19 mouse cellular contexts compared by ENCODE assay signal in genomic region chr1:105079437-105079836, GRCm38 (mm10).
DNase-seq lines count a peak whose midpoint lies in the region; ATAC-seq and TF ChIP-seq lines count a peak whose summit lies in the region.
"Had no signal": no experiment of that assay in that cellular context is flagged by ENCODE, and none has a peak within 500 bp of the region (broad histone marks: within the 10 kb centered on the region; RNA-seq: fewer than 3 reads in every experiment).

No protein-coding gene starts in this region.

- H3K4me3 ChIP-seq in intestine, embryonic 14.5 days (ENCODE audit: low read depth, low read length) = no peak overlapping the region
- no peak overlapping the region for H3K4me3 ChIP-seq in intestine, embryonic 15.5 days (replicated peaks)
- no peak overlapping the region for H3K4me3 ChIP-seq in intestine, postnatal 0 days (ENCODE audit: low read depth, low read length)
- H3K4me3 ChIP-seq in forebrain, embryonic 11.5 days (ENCODE audit: low read depth, low read length) = no peak overlapping the region
- H3K4me3 ChIP-seq: embryonic facial prominence, embryonic 10.5 days; embryonic facial prominence, embryonic 12.5 days; forebrain, embryonic 12.5 days had no signal

- H3K4me1 ChIP-seq in intestine, embryonic 14.5 days (replicated peaks; ENCODE audit: control insufficient read depth, insufficient read depth, low read length) = 0 out of 2 replicates have a peak, but pooled peaks cover 3% of the 10 kb centered on the region
- H3K4me1 ChIP-seq in intestine, embryonic 15.5 days (replicated peaks) = no peaks in the 10 kb centered on the region
- H3K4me1 ChIP-seq in intestine, postnatal 0 days (replicated peaks; ENCODE audit: control insufficient read depth, insufficient read depth, low read length) = no peaks in the 10 kb centered on the region
- no peaks in the 10 kb centered on the region for H3K4me1 ChIP-seq in forebrain, embryonic 11.5 days (replicated peaks; ENCODE audit: control insufficient read depth, insufficient read depth, low read length)
- H3K4me1 ChIP-seq: embryonic facial prominence, embryonic 10.5 days; embryonic facial prominence, embryonic 12.5 days; forebrain, embryonic 12.5 days had no signal

- no peaks in the 10 kb centered on the region for H3K27me3 ChIP-seq in intestine, embryonic 14.5 days (replicated peaks; ENCODE audit: control insufficient read depth, insufficient read depth, low read length)
- H3K27me3 ChIP-seq in intestine, embryonic 15.5 days (replicated peaks) = no peaks in the 10 kb centered on the region
- no peaks in the 10 kb centered on the region for H3K27me3 ChIP-seq in intestine, postnatal 0 days (replicated peaks; ENCODE audit: control insufficient read depth, insufficient read depth, low read length)
- no peaks in the 10 kb centered on the region for H3K27me3 ChIP-seq in forebrain, embryonic 11.5 days (ENCODE audit: control insufficient read depth, insufficient read depth, low read length)
- H3K27me3 ChIP-seq: embryonic facial prominence, embryonic 12.5 days; forebrain, embryonic 12.5 days had no signal

- H3K4me2 ChIP-seq in intestine, embryonic 14.5 days (ENCODE audit: low read length) = no peak overlapping the region
- no peak overlapping the region for H3K4me2 ChIP-seq in intestine, embryonic 15.5 days (replicated peaks)
- no peak overlapping the region for H3K4me2 ChIP-seq in intestine, postnatal 0 days (replicated peaks; ENCODE audit: low read depth)
- H3K4me2 ChIP-seq in forebrain, embryonic 11.5 days (ENCODE audit: low read depth, low read length, severe bottlenecking) = no peak overlapping the region
- H3K4me2 ChIP-seq: embryonic facial prominence, embryonic 12.5 days; forebrain, embryonic 12.5 days had no signal

- H3K9me3 ChIP-seq in intestine, embryonic 14.5 days (ENCODE audit: control insufficient read depth, low read length) = no peaks in the 10 kb centered on the region
- no peaks in the 10 kb centered on the region for H3K9me3 ChIP-seq in intestine, embryonic 15.5 days
- no peaks in the 10 kb centered on the region for H3K9me3 ChIP-seq in intestine, postnatal 0 days (ENCODE audit: control insufficient read depth)
- H3K9me3 ChIP-seq in forebrain, embryonic 11.5 days (ENCODE audit: control insufficient read depth, low read length) = no peaks in the 10 kb centered on the region
- H3K9me3 ChIP-seq: embryonic facial prominence, embryonic 10.5 days; embryonic facial prominence, embryonic 12.5 days; forebrain, embryonic 12.5 days had no signal

- WGBS in intestine, embryonic 14.5 days = 72% methylated on average over 5 of the region's 5 CpGs
- WGBS in intestine, embryonic 15.5 days = 64% methylated on average over 5 of the region's 5 CpGs
- WGBS in intestine, postnatal 0 days = 51% methylated on average over 5 of the region's 5 CpGs
- WGBS in forebrain, embryonic 11.5 days = 96% methylated on average over 5 of the region's 5 CpGs

- intact Hi-C loops in heart, postnatal 10 days (cut with DNase I) = no loop called here

- DNase-seq in intestine, embryonic 14.5 days (ENCODE audit: low spot score) = no peak
- no peak for DNase-seq in heart, postnatal 10 days
- DNase-seq in forebrain, embryonic 11.5 days (ENCODE audit: low spot score) = no peak
- no peak for DNase-seq in cerebellum, adult 18-20 months
- DNase-seq: adrenal gland, adult 2 months; adrenal gland, postnatal 10 days; adrenal gland, postnatal 25 days; cerebellum, adult 11 months; cerebellum, adult 2 months; cerebellum, adult 9-10 months; cerebellum, postnatal 10 days; cerebellum, postnatal 25 days had no signal

- 0 out of 2 replicates have a peak, but pooled peaks have one; percentile 47 for ATAC-seq in intestine, embryonic 14.5 days (replicated peaks; ENCODE audit: low FRiP score, low TSS enrichment, low read depth)
- ATAC-seq in intestine, embryonic 15.5 days = peak; percentile 77
- ATAC-seq in intestine, postnatal 0 days = peak; percentile 43; the same call in 1 of the 2 replicates
- ATAC-seq in forebrain, embryonic 11.5 days (replicated peaks; ENCODE audit: low FRiP score) = no peak
- ATAC-seq: forebrain, embryonic 14.5 days; forebrain, embryonic 16.5 days had no signal

- no peak overlapping the region for H3K27ac ChIP-seq in intestine, embryonic 14.5 days (ENCODE audit: low read depth)
- no peak overlapping the region for H3K27ac ChIP-seq in intestine, embryonic 15.5 days
- H3K27ac ChIP-seq in intestine, postnatal 0 days (ENCODE audit: low read depth, low read length) = no peak overlapping the region
- H3K27ac ChIP-seq in forebrain, embryonic 11.5 days (ENCODE audit: low read depth, low read length) = no peak overlapping the region
- H3K27ac ChIP-seq: embryonic facial prominence, embryonic 10.5 days; embryonic facial prominence, embryonic 12.5 days; forebrain, embryonic 12.5 days had no signal

- H3K9ac ChIP-seq in intestine, embryonic 14.5 days (ENCODE audit: low read length) = no peak overlapping the region
- H3K9ac ChIP-seq in intestine, embryonic 15.5 days = no peak overlapping the region
- H3K9ac ChIP-seq in intestine, postnatal 0 days (ENCODE audit: low read depth, low read length) = no peak overlapping the region
- H3K9ac ChIP-seq in forebrain, embryonic 11.5 days (ENCODE audit: low read length) = no peak overlapping the region
- H3K9ac ChIP-seq: embryonic facial prominence, embryonic 12.5 days; forebrain, embryonic 12.5 days had no signal

- peak; percentile 34 for TF ChIP-seq CTCF in intestine, postnatal 0 days (IDR thresholded peaks at IDR 0.05; ENCODE audit: low read depth)

- H3K36me3 ChIP-seq in intestine, embryonic 14.5 days (ENCODE audit: control insufficient read depth, insufficient read depth, low read length) = no peaks in the 10 kb centered on the region
- H3K36me3 ChIP-seq in intestine, embryonic 15.5 days = no peaks in the 10 kb centered on the region
- no peaks in the 10 kb centered on the region for H3K36me3 ChIP-seq in intestine, postnatal 0 days (ENCODE audit: control insufficient read depth, insufficient read depth)
- no peaks in the 10 kb centered on the region for H3K36me3 ChIP-seq in forebrain, embryonic 11.5 days (ENCODE audit: control insufficient read depth, insufficient read depth, low read length)
- H3K36me3 ChIP-seq: embryonic facial prominence, embryonic 10.5 days; embryonic facial prominence, embryonic 12.5 days; forebrain, embryonic 12.5 days had no signal
